Mouse (Mus musculus): ENCODE data around the gene Hoxb5. TPM values are rescaled to one million over a fixed set of nuclear protein-coding genes. Genes with fewer than 3 reads are reported as not detected.
A peak's percentile ranks its signal among the peaks of the same experiment; 100 is the strongest.

The Hoxb5 gene
- polyA plus RNA-seq, 1 experiment from 2014 or later = 19.2 TPM

GRCm38 (mm10) chr11:96332618-96333032 is 29.5 kb downstream of the Hoxb5 start:
- Histone ChIP-seq H3K4me2 (replicated peaks; ENCODE audit: low read depth, low read length) (peak overlapping the region; percentile 59), H3K27ac (ENCODE audit: low read length) (peak overlapping the region; percentile 99), H3K4me1 (ENCODE audit: insufficient read depth, low read length) (peaks cover 99% of the 10 kb centered on the region), H3K36me3 (ENCODE audit: insufficient read depth, low read length) (0 out of 2 replicates have a peak, but pooled peaks cover 5% of the 10 kb centered on the region), H3K9me3 (ENCODE audit: low read length) (no peaks in the 10 kb centered on the region), H3K4me3 (ENCODE audit: low read length) (peak overlapping the region; percentile 50), H3K9ac (replicated peaks; ENCODE audit: low read length) (peak overlapping the region; percentile 73), H3K27me3 (ENCODE audit: insufficient read depth, low read length) (no peaks in the 10 kb centered on the region)
- 4% methylated on average over 35 of the region's 35 CpGs for WGBS
- ATAC-seq (ENCODE audit: low FRiP score, low TSS enrichment) = peak; percentile 58

GRCm38 (mm10) chr11:96333241-96334001 is 30.3 kb downstream of the Hoxb5 start:
- H3K4me3 ChIP-seq (ENCODE audit: low read length) = peak overlapping the region; percentile 50
- peak overlapping the region; percentile 59 for H3K4me2 ChIP-seq (replicated peaks; ENCODE audit: low read depth, low read length)
- peak overlapping the region; percentile 73 for H3K9ac ChIP-seq (replicated peaks; ENCODE audit: low read length)
- WGBS = 15% methylated on average over 17 of the region's 17 CpGs
- no peaks in the 10 kb centered on the region for H3K27me3 ChIP-seq (ENCODE audit: insufficient read depth, low read length)
- H3K27ac ChIP-seq (ENCODE audit: low read length) = peak overlapping the region; percentile 99
- H3K36me3 ChIP-seq (ENCODE audit: insufficient read depth, low read length) = peaks cover 7% of the 10 kb centered on the region; the same call in 1 of the 2 replicates
- no peaks in the 10 kb centered on the region for H3K9me3 ChIP-seq (ENCODE audit: low read length)
- ATAC-seq (ENCODE audit: low FRiP score, low TSS enrichment) = peak; percentile 52
- peaks cover 99% of the 10 kb centered on the region for H3K4me1 ChIP-seq (ENCODE audit: insufficient read depth, low read length)

DNA sequence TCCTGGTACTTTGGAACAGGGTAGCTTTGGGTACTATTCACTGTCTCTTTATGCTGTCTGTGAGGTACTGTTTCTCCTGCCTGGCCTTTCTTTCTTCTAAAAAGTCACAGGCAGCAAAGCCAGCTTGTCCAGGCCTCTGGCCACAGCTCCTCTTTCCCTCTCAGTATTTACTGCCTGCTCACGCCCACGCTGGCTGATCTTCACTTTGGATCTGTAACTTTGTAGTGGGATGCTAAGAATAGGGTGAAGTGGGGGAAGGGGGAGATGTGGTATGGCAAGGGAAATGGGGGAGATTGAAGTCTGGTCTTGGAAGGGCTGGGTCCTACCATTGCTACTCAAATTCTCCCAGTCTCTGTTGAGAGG is 30.8 kb downstream of the Hoxb5 start:
- peaks cover 7% of the 10 kb centered on the region; the same call in 1 of the 2 replicates for H3K36me3 ChIP-seq (ENCODE audit: insufficient read depth, low read length)

DNA sequence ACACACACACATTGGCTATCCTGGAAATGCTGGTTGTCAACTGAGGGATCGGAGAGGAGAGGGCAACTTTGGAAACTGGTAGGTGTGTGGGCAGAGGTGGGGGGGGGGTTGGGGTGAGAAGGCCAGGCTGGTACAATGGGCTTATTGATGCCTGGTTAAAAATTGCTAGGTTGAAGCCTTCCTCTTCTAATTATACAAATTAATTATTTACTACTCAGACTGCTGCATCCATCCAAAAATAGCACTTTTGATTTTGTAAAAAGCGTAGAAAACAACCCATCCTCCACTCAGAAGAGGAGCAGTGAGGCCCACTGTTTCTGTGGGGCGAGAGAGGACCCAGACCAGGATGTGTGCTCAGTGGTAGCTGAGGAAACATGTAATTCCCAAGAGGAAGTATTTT is 31.9 kb downstream of the Hoxb5 start:
- peak overlapping the region; percentile 99 for H3K27ac ChIP-seq (ENCODE audit: low read length)
- peaks cover 100% of the 10 kb centered on the region for H3K4me1 ChIP-seq (ENCODE audit: insufficient read depth, low read length)
- no peaks in the 10 kb centered on the region for H3K27me3 ChIP-seq (ENCODE audit: insufficient read depth, low read length)
- ATAC-seq (ENCODE audit: low FRiP score, low TSS enrichment) = 0 out of 2 replicates have a peak, but pooled peaks have one; percentile 11
- peak overlapping the region; percentile 59 for H3K4me2 ChIP-seq (replicated peaks; ENCODE audit: low read depth, low read length)
- H3K9ac ChIP-seq (replicated peaks; ENCODE audit: low read length) = no peak overlapping the region; the same call in 1 of the 2 replicates
- H3K4me3 ChIP-seq (ENCODE audit: low read length) = peak overlapping the region; percentile 50; the same call in 1 of the 2 replicates
- peaks cover 7% of the 10 kb centered on the region; the same call in 1 of the 2 replicates for H3K36me3 ChIP-seq (ENCODE audit: insufficient read depth, low read length)
- 23% methylated on average over 3 of the region's 3 CpGs for WGBS
- H3K9me3 ChIP-seq (ENCODE audit: low read length) = no peaks in the 10 kb centered on the region

More for the DNA sequence above, 30.8 kb downstream of the Hoxb5 start:
- Histone ChIP-seq H3K27ac (ENCODE audit: low read length) (peak overlapping the region; percentile 99), H3K4me3 (ENCODE audit: low read length) (peak overlapping the region; percentile 50), H3K4me1 (ENCODE audit: insufficient read depth, low read length) (peaks cover 99% of the 10 kb centered on the region), H3K9ac (replicated peaks; ENCODE audit: low read length) (peak overlapping the region; percentile 73), H3K27me3 (ENCODE audit: insufficient read depth, low read length) (no peaks in the 10 kb centered on the region), H3K4me2 (replicated peaks; ENCODE audit: low read depth, low read length) (peak overlapping the region; percentile 59), H3K9me3 (ENCODE audit: low read length) (no peaks in the 10 kb centered on the region)
- 11% methylated on average over 2 of the region's 2 CpGs for WGBS
- no peak for ATAC-seq (ENCODE audit: low FRiP score, low TSS enrichment)

GRCm38 (mm10) chr11:96336597-96336996 is 33.5 kb downstream of the Hoxb5 start:
- Histone ChIP-seq H3K4me2 (replicated peaks; ENCODE audit: low read depth, low read length) (peak overlapping the region; percentile 10; the same call in 1 of the 2 replicates), H3K27ac (ENCODE audit: low read length) (peak overlapping the region; percentile 99), H3K4me3 (ENCODE audit: low read length) (no peak overlapping the region), H3K27me3 (ENCODE audit: insufficient read depth, low read length) (no peaks in the 10 kb centered on the region), H3K4me1 (ENCODE audit: insufficient read depth, low read length) (peaks cover 95% of the 10 kb centered on the region), H3K9ac (replicated peaks; ENCODE audit: low read length) (peak overlapping the region; percentile 81), H3K9me3 (ENCODE audit: low read length) (no peaks in the 10 kb centered on the region), H3K36me3 (ENCODE audit: insufficient read depth, low read length) (peaks cover 7% of the 10 kb centered on the region; the same call in 1 of the 2 replicates)
- no peak for ATAC-seq (ENCODE audit: low FRiP score, low TSS enrichment)
- 10% methylated on average over 2 of the region's 2 CpGs for WGBS

DNA sequence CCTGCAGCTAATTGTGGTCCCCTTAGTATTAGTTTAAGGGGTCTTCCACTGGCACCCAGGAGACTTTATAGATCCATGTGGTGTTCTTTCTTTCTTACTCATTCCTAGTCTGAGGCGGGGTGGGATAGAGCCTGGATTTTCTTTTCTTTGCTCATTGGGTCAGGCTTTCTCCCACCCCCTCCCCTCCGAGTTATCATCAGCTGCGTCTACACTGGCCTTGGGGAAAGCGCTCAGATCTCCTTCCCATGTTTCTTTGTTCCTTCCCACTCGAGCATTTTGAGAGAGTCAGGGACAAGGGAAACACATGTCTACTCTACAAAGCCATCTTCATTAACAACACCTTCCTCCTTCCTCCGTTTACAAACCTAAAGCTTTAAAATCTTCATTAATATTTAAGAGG is 33.9 kb downstream of the Hoxb5 start:
- 32% methylated on average over 6 of the region's 6 CpGs for WGBS
- no peaks in the 10 kb centered on the region for H3K9me3 ChIP-seq (ENCODE audit: low read length)
- H3K27me3 ChIP-seq (ENCODE audit: insufficient read depth, low read length) = no peaks in the 10 kb centered on the region
- peak overlapping the region; percentile 99 for H3K27ac ChIP-seq (ENCODE audit: low read length)
- H3K9ac ChIP-seq (replicated peaks; ENCODE audit: low read length) = peak overlapping the region; percentile 81; the same call in 1 of the 2 replicates
- H3K36me3 ChIP-seq (ENCODE audit: insufficient read depth, low read length) = peaks cover 7% of the 10 kb centered on the region; the same call in 1 of the 2 replicates
- no peak overlapping the region for H3K4me3 ChIP-seq (ENCODE audit: low read length)
- peak overlapping the region; percentile 10; the same call in 1 of the 2 replicates for H3K4me2 ChIP-seq (replicated peaks; ENCODE audit: low read depth, low read length)
- ATAC-seq (ENCODE audit: low FRiP score, low TSS enrichment) = no peak
- peaks cover 93% of the 10 kb centered on the region for H3K4me1 ChIP-seq (ENCODE audit: insufficient read depth, low read length)

- H3K9ac ChIP-seq (replicated peaks; ENCODE audit: low read length) = peak overlapping the region; percentile 81
- H3K27ac ChIP-seq (ENCODE audit: low read length) = peak overlapping the region; percentile 99
Measured at GRCm38 (mm10) chr11:96338957-96339855, 36.1 kb downstream of the Hoxb5 start.

DNA sequence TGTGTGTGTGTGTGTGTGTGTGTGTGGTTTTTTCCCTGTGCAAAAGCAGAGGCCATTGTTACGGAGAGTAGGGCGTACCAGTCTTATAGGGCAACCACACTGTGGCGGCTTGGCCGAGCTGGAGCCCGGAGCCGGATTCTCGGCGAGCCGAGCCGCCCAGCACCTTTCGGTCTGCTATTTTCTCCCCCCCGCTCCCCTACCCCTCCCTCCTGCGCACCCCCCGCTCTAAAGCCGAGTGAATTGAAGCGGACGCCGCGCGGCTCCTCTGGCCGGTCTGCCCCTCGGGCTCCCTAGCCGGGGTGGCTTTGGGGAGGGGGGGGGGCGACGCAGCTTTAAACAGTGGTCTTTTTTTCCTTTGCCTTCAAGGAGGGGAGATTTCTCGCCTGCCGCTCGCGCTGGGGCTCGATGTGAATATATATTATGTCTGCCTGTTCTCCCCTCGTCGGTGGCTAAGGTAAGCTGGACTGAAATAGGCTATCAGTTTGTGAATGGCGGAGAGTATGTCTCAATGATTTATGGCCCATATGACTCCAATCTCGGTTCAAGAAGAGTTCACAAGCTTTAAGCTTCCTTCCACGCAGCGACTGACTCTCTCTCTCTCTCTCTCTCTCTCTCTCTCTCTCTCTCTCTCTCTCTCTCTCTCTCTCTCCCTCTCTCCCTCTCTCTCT is 37.7 kb downstream of the Hoxb5 start:
- ATAC-seq (ENCODE audit: low FRiP score, low TSS enrichment) = peak; percentile 65
- H3K4me2 ChIP-seq (replicated peaks; ENCODE audit: low read depth, low read length) = peak overlapping the region; percentile 90
- H3K9ac ChIP-seq (replicated peaks; ENCODE audit: low read length) = peak overlapping the region; percentile 81
- peak overlapping the region; percentile 43 for H3K4me3 ChIP-seq (ENCODE audit: low read length)
- peak overlapping the region; percentile 99 for H3K27ac ChIP-seq (ENCODE audit: low read length)
- peaks cover 93% of the 10 kb centered on the region for H3K4me1 ChIP-seq (ENCODE audit: insufficient read depth, low read length)
- WGBS = under 1% methylated on average over 28 of the region's 36 CpGs
- H3K9me3 ChIP-seq (ENCODE audit: low read length) = no peaks in the 10 kb centered on the region
- H3K36me3 ChIP-seq (ENCODE audit: insufficient read depth, low read length) = peaks cover 21% of the 10 kb centered on the region
- no peaks in the 10 kb centered on the region for H3K27me3 ChIP-seq (ENCODE audit: insufficient read depth, low read length)

More at GRCm38 (mm10) chr11:96338957-96339855, 36.1 kb downstream of the Hoxb5 start:
- Histone ChIP-seq H3K36me3 (ENCODE audit: insufficient read depth, low read length) (peaks cover 16% of the 10 kb centered on the region), H3K9me3 (ENCODE audit: low read length) (no peaks in the 10 kb centered on the region), H3K4me2 (replicated peaks; ENCODE audit: low read depth, low read length) (peak overlapping the region; percentile 90), H3K4me3 (ENCODE audit: low read length) (no peak overlapping the region), H3K27me3 (ENCODE audit: insufficient read depth, low read length) (no peaks in the 10 kb centered on the region), H3K4me1 (ENCODE audit: insufficient read depth, low read length) (peaks cover 93% of the 10 kb centered on the region)
- no peak for ATAC-seq (ENCODE audit: low FRiP score, low TSS enrichment)
- 35% methylated on average over 7 of the region's 7 CpGs for WGBS
